Mouse (Mus musculus) kidney, adult 2 months (tissue): ENCODE measurements around the gene Ankrd39.
"Not testable (repeated sequence)": the region's sequence is repeated elsewhere in the genome, so short reads cannot be mapped to it uniquely, and the experiment has no call there.

Experiments
- CTCF ChIP-seq: fragments of 200-500 bp; conservative IDR thresholded peaks from 2 replicates; pipeline ENCODE4 v1.5.1; 2011; ENCODE audit warnings: low read depth, mild to moderate bottlenecking, control low read depth, low read length, moderate library complexity, mixed read lengths; ENCODE audit not compliant: insufficient read depth, insufficient read length
- POLR2A ChIP-seq: fragments of 200-500 bp; IDR thresholded peaks from one replicate; pipeline ENCODE4 v1.6.1; 2011; ENCODE audit warnings: low read depth, low read length, control low read depth

DNA sequence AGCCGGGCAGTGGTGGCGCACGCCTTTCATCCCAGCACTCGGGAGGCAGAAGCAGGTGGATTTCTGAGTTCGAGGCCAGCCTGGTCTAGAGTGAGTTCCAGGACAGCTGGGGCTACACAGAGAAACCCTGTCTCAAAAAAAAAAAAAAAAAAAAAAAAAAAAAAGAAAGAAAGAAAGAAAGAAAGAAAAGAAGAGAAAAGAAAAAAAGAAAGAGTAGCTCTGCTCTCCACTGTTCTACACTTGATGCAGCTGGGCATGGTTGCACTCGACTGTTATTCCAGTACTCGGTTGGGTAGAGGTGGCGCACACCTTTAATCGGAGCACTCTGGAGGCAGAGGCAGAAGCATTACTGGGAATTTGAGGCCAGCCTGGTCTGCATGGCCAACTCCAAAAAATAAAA, 10.5 kb downstream of the Ankrd39 start, which contains the start of gene Ankrd23:
- TF ChIP-seq CTCF, POLR2A: not testable (repeated sequence)
